ENCODE assay signal across 14 mouse cellular contexts in the genomic region with DNA sequence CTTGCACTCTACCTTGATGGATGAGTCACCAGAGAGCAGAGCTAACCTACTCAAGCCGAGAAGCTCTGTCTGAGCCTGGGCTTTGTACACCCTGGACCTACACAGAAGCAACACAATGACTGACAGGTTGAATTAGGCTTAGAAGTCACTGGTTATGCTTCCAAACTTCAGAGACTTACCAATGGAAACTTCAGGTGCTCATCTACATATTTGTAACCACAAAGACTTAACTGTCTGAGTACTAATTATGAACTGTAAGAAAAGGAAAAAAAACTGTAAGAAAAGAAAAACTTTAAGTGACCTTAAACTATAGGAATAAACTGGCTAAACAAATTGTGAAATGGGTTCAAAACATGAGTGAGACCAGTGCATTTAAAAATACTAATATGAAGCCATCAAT.
"Had no signal": no experiment of that assay in that cellular context is flagged by ENCODE, and none has a peak within 500 bp of the region (broad histone marks: within the 10 kb centered on the region; RNA-seq: fewer than 3 reads in every experiment).

No protein-coding gene starts in this region.

- H3K4me2 ChIP-seq: liver, embryonic 11.5 days; liver, embryonic 15.5 days; lung, embryonic 14.5 days; midbrain, embryonic 11.5 days had no signal

- H3K27ac ChIP-seq: left cerebral cortex, adult 2 months; limb, embryonic 10.5 days; liver, embryonic 15.5 days had no signal

- H3K9me3 ChIP-seq: limb, embryonic 10.5 days; liver, embryonic 15.5 days had no signal

- H3K4me3 ChIP-seq: left cerebral cortex, adult 2 months; limb, embryonic 10.5 days; liver, embryonic 15.5 days had no signal

- H3K27me3 ChIP-seq: liver, embryonic 15.5 days had no signal

- H3K36me3 ChIP-seq: limb, embryonic 10.5 days; liver, embryonic 15.5 days had no signal

- H3K4me1 ChIP-seq: limb, embryonic 10.5 days; liver, embryonic 15.5 days had no signal

- DNase-seq: kidney, adult 8-10 months; kidney, postnatal 25 days; lung, embryonic 14.5 days; lung, postnatal 10 days; lung, postnatal 4 days; right cerebral cortex, postnatal 4 days; spleen, adult 18-20 months; thymus, adult 2 months; thymus, postnatal 36 days had no signal

- H3K9ac ChIP-seq: liver, embryonic 15.5 days; lung, embryonic 14.5 days had no signal
